Mouse (Mus musculus): ENCODE measurements at regions not wholly inside any gene's neighbourhood (a gene's known extent, or its start where the extent isn't known, plus 50 kb on each side); places are given as distances from the start of the nearest gene placed in this dataset.

- Histone ChIP-seq H3K9ac (no peak overlapping the region), H3K4me1 (replicated peaks; ENCODE audit: control insufficient read depth, insufficient read depth, low read length) (no peaks in the 10 kb centered on the region), H3K27me3 (ENCODE audit: control insufficient read depth, insufficient read depth, low read length) (no peaks in the 10 kb centered on the region; the same call in 1 of the 2 replicates), H3K4me3 (replicated peaks; ENCODE audit: low read length) (no peak overlapping the region), H3K9me3 (ENCODE audit: control insufficient read depth, low read length) (no peaks in the 10 kb centered on the region), H3K27ac (no peak overlapping the region), H3K36me3 (replicated peaks; ENCODE audit: control insufficient read depth, insufficient read depth) (no peaks in the 10 kb centered on the region), H3K4me2 (replicated peaks) (no peak overlapping the region)
- ATAC-seq (ENCODE audit: low FRiP score), result no peak
- DNase-seq (ENCODE audit: low spot score), result no peak
- WGBS, result 82% methylated on average over 5 of the region's 5 CpGs
Measured at GRCm38 (mm10) chr4:52666768-52667480, 70.8 kb downstream of the Toporsl start.

- ATAC-seq (ENCODE audit: low FRiP score) (no peak), DNase-seq (ENCODE audit: low spot score) (no peak)
- Histone ChIP-seq H3K9me3 (ENCODE audit: control insufficient read depth, low read length) (no peaks in the 10 kb centered on the region), H3K4me1 (replicated peaks; ENCODE audit: control insufficient read depth, insufficient read depth, low read length) (no peaks in the 10 kb centered on the region), H3K27me3 (ENCODE audit: control insufficient read depth, insufficient read depth, low read length) (no peaks in the 10 kb centered on the region), H3K36me3 (replicated peaks; ENCODE audit: control insufficient read depth, insufficient read depth) (no peaks in the 10 kb centered on the region), H3K9ac (no peak overlapping the region), H3K4me2 (replicated peaks) (no peak overlapping the region), H3K4me3 (replicated peaks; ENCODE audit: low read length) (no peak overlapping the region), H3K27ac (no peak overlapping the region)
- WGBS, result 59% methylated on average over 2 of the region's 2 CpGs
Measured at GRCm38 (mm10) chr4:52709563-52709962, 104.8 kb upstream of the Olfr275 start.

DNA sequence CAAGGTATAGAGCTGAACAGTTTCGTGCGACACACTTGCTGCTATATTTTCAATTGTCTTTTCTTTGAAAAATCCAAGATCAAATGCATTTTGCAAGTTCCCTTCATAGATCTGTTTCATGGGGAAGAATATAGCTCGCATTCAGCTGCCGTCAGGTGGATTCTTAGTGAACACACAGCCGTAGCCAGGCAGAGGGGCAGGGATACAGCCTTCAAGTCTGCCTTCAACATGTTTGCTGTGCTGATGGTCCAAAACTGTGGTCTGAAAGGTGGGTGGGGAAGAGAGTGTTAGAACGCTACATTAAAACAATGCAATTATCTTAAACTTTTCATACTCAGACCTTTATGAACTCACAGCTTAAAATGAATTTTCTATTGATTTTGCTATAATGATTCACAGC is 88.2 kb upstream of the Olfr275 start:
- ATAC-seq (ENCODE audit: low FRiP score) (0 out of 2 replicates have a peak, but pooled peaks have one; percentile 41), DNase-seq (ENCODE audit: low spot score) (no peak)
- Histone ChIP-seq H3K4me3 (replicated peaks; ENCODE audit: low read length) (no peak overlapping the region), H3K27me3 (ENCODE audit: control insufficient read depth, insufficient read depth, low read length) (no peaks in the 10 kb centered on the region), H3K4me2 (replicated peaks) (peak overlapping the region; percentile 29; the same call in 1 of the 2 replicates), H3K9ac (no peak overlapping the region), H3K27ac (peak overlapping the region; percentile 64), H3K36me3 (replicated peaks; ENCODE audit: control insufficient read depth, insufficient read depth) (no peaks in the 10 kb centered on the region), H3K9me3 (ENCODE audit: control insufficient read depth, low read length) (no peaks in the 10 kb centered on the region), H3K4me1 (replicated peaks; ENCODE audit: control insufficient read depth, insufficient read depth, low read length) (no peaks in the 10 kb centered on the region; the same call in 1 of the 2 replicates)
- 65% methylated on average over 6 of the region's 6 CpGs for WGBS

DNA sequence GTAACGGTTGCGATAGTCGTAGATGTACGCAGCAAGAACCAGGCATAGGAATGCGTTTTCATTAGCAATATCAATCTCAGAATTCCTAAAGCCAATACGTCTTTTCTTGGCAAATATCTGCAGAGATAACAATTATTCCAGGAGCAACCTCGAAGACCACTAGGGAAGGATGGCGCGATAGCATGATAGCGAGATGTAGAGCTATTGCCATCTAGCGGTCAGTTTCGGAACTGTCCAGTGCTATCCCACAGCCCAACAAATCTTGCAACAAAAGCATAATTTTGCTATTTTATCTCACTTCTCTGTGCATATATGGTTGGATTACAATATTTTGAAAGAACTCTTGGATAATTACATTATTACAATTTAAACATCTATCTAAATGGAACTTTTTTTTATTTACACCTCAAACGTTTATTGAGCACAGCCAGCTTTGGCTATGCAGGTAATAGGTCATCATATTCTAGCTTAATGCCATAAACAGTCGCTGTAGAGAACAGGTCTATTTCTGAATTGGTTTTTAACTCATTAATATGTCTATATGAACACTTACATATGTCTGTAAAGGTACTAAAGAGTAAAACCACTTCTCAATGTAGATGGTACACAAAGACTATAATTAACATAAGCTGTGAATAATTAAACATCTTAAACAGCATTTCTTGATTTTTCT is 87.6 kb upstream of the Olfr275 start:
- Histone ChIP-seq H3K4me3 (replicated peaks; ENCODE audit: low read length) (no peak overlapping the region), H3K9me3 (ENCODE audit: control insufficient read depth, low read length) (no peaks in the 10 kb centered on the region), H3K27ac (peak overlapping the region; percentile 64), H3K4me2 (replicated peaks) (peak overlapping the region; percentile 29; the same call in 1 of the 2 replicates), H3K27me3 (ENCODE audit: control insufficient read depth, insufficient read depth, low read length) (no peaks in the 10 kb centered on the region), H3K36me3 (replicated peaks; ENCODE audit: control insufficient read depth, insufficient read depth) (no peaks in the 10 kb centered on the region), H3K9ac (no peak overlapping the region), H3K4me1 (replicated peaks; ENCODE audit: control insufficient read depth, insufficient read depth, low read length) (no peaks in the 10 kb centered on the region; the same call in 1 of the 2 replicates)
- peak; percentile 88; the same call in 1 of the 2 replicates for ATAC-seq (ENCODE audit: low FRiP score)
- WGBS, result 21% methylated on average over 14 of the region's 14 CpGs
- DNase-seq (ENCODE audit: low spot score), result peak; percentile 97

GRCm38 (mm10) chr4:52733141-52733540 is 81.3 kb upstream of the Olfr275 start:
- Histone ChIP-seq H3K9me3 (ENCODE audit: control insufficient read depth, low read length) (no peaks in the 10 kb centered on the region), H3K9ac (no peak overlapping the region), H3K4me3 (replicated peaks; ENCODE audit: low read length) (no peak overlapping the region), H3K4me1 (replicated peaks; ENCODE audit: control insufficient read depth, insufficient read depth, low read length) (no peaks in the 10 kb centered on the region), H3K36me3 (replicated peaks; ENCODE audit: control insufficient read depth, insufficient read depth) (no peaks in the 10 kb centered on the region), H3K4me2 (replicated peaks) (no peak overlapping the region), H3K27ac (no peak overlapping the region), H3K27me3 (ENCODE audit: control insufficient read depth, insufficient read depth, low read length) (no peaks in the 10 kb centered on the region)
- WGBS, result 87% methylated on average over 8 of the region's 8 CpGs
- DNase-seq (ENCODE audit: low spot score) (no peak), ATAC-seq (ENCODE audit: low FRiP score) (no peak)

DNA sequence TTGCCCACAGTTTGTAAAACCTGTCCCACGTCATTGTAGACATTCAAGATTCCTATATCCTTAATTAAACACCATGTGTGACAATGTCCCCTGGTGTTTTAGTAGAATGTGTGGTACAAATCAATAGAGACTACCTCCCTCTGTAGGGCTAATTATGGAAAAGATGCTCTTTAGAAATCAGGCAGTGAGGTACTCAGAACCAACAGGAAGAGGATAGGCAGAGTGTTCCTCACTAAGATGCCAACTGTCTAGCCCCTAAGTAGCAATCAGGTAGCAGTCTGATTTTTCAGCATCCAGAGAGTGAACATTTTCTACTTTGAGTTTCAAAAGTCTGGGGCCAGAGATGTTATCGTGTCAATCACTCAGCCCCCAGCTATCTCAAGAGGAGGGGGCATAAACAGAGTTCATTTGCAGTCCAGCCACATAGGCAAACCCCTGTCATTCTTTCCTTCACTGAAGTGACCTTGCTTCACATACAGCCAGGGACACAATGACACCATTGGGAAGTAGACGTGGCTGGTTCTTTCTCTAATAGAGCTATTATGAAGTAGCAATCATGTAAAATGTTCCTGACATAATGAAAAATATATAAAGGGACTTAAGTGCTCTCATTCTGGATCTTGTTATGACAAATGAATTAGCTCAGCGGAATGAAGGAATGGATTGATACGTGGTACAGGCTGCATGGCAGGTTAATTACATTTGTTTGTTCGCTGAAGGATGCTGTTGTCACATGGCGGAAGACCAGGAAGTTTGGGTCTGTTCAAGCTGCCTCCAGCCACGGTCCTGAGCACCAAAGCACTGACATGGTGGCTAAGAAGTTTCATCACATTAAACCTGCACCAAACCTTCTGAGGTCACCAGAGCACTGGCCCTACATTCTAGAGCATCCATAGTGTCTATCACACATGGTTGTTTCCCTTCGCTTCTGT is 74.6 kb upstream of the Olfr275 start:
- no peak overlapping the region for H3K4me2 ChIP-seq (replicated peaks)
- DNase-seq (ENCODE audit: low spot score), result no peak
- no peak overlapping the region for H3K27ac ChIP-seq
- H3K9me3 ChIP-seq (ENCODE audit: control insufficient read depth, low read length), result no peaks in the 10 kb centered on the region
- WGBS, result 51% methylated on average over 9 of the region's 9 CpGs
- no peak for ATAC-seq (ENCODE audit: low FRiP score)
- no peaks in the 10 kb centered on the region for H3K36me3 ChIP-seq (replicated peaks; ENCODE audit: control insufficient read depth, insufficient read depth)
- no peaks in the 10 kb centered on the region for H3K27me3 ChIP-seq (ENCODE audit: control insufficient read depth, insufficient read depth, low read length)
- no peaks in the 10 kb centered on the region for H3K4me1 ChIP-seq (replicated peaks; ENCODE audit: control insufficient read depth, insufficient read depth, low read length)
- no peak overlapping the region for H3K9ac ChIP-seq
- H3K4me3 ChIP-seq (replicated peaks; ENCODE audit: low read length), result no peak overlapping the region

DNA sequence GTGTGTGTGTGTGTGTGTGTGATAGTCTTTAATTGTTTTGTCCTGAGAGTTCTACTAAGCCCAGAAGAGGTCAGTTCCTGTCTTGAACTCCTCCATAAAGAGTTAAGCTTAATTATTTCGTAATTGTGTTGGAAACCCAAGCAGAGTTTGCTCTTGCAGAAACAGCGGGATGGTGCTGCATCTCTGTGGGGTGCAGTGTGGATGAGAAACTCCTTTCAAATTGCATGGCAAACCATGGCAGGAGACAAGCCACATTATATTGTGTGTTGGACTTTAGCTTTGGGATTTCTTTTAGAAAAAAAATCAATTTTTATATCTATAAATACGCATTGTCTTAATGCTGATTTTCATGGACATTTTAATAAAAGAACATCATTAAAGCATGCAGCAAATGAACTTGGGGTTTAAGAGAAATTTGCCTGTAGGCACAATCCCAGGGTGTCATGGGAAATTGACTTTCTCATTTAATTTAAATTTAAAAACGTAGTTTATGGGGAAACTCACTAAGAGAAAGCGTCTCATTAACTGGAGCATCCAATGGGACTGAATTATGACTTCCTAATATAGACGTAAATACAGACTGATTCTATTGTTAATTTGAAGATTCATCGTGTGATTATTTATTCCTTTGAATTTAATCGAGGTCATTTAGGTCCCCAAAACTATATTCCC is 61.4 kb upstream of the Olfr275 start:
- peak; percentile 73; the same call in 1 of the 2 replicates for ATAC-seq (ENCODE audit: low FRiP score)
- Histone ChIP-seq H3K9ac (no peak overlapping the region), H3K27ac (no peak overlapping the region), H3K36me3 (replicated peaks; ENCODE audit: control insufficient read depth, insufficient read depth) (no peaks in the 10 kb centered on the region), H3K4me2 (replicated peaks) (no peak overlapping the region), H3K9me3 (ENCODE audit: control insufficient read depth, low read length) (no peaks in the 10 kb centered on the region), H3K27me3 (ENCODE audit: control insufficient read depth, insufficient read depth, low read length) (no peaks in the 10 kb centered on the region), H3K4me3 (replicated peaks; ENCODE audit: low read length) (no peak overlapping the region), H3K4me1 (replicated peaks; ENCODE audit: control insufficient read depth, insufficient read depth, low read length) (no peaks in the 10 kb centered on the region)
- 54% methylated on average over 8 of the region's 8 CpGs for WGBS
- DNase-seq (ENCODE audit: low spot score), result peak; percentile 55

All from hindbrain, embryonic 14.5 days (tissue).